Mouse (Mus musculus): ENCODE data around the gene Cadm1.
A peak's percentile ranks its signal among the peaks of the same experiment; 100 is the strongest.

Gene Cadm1

GRCm38 (mm10) chr9:47674766-47675713 lies 145.1 kb downstream of the Cadm1 start:
- no peak for DNase-seq (ENCODE audit: low spot score)

- DNase-seq (ENCODE audit: low spot score): no peak
These were observed 156.9 kb downstream of the Cadm1 start for GRCm38 (mm10) chr9:47686881-47687280.

DNA sequence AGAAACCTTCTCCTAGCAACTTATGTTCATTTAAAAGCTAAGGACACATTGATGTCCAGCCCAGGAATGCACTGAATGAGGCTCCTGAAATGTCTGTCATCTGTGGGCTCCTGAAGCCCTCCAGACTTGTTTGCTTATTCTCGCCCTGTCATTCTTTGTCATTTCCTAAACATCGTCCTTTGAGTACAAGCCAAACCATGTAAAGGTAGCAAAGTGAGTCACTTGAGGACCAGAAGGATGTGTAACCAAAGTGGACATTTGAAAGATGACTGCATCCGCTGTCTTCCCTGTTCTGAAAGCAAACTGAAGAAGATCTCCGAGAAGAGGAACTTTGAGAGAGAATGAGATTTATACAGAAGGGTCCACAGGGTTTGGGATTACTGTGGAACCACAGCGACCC lies 157.6 kb downstream of the Cadm1 start:
- DNase-seq (ENCODE audit: low spot score): no peak

DNA sequence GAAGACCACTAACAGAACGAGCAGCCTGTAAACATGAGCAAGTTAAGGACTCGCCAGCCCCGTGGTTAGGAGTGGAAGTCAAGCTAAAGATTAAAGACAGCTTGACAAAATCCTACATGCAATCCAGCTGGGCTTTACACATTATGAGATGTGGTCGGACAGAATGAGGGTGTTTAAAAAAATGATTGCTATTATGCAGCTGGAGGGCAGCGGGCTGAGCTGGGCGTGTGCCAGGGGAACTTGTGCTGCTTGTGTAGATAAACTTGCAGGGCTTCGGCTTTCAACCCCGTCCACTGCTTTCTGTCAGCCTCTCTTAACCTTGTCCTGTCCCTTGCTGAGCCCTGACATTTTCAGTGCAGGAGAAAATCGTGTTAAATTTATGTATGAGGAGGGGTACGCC lies 158.3 kb downstream of the Cadm1 start:
- peak; percentile 44 for DNase-seq (ENCODE audit: low spot score)

GRCm38 (mm10) chr9:47692911-47693310 lies 162.9 kb downstream of the Cadm1 start:
- no peak for DNase-seq (ENCODE audit: low spot score)

DNA sequence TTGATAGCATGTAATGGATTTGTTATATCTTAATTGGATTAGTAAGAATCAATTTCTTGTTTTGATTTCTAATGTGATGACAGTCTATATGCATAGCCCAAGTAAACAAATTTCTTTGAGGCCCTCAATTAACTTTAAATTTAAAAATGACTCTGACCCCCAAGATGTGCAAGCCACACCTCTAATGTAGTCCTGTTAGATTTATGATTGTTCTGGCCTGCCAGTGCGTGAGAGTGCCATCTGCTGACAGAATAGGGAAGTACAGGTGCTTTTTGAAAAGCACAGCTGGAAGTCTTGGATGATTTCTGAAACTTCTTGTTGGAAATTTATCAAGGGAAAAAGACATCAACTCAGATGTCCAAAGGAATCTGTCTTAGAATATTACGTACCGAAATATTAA lies 169.1 kb downstream of the Cadm1 start:
- peak; percentile 69 for DNase-seq (ENCODE audit: low spot score)

DNA sequence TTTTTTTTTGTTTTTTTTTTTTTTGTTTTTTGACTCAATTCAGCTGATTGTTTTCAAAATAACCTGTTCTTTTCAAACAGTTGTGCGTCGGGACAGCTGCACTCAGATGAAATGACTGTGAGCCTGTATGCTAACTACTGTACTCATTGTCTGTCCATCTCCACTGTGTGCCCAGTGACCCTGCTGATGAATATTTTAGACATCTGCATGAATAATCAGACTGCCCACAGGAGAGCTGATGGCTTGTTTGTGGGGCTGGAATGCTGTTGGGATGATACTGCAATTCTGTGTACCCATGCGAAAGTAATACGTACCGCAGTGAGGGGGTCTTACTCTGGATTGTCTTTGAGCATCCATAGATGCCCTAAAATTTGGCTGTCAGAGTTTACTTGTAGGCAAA lies 170.0 kb downstream of the Cadm1 start:
- no peak for DNase-seq (ENCODE audit: low spot score)

- DNase-seq (ENCODE audit: low spot score): no peak
These were observed 173.3 kb downstream of the Cadm1 start for GRCm38 (mm10) chr9:47703026-47703876.

- no peak for DNase-seq (ENCODE audit: low spot score)
These were observed 176.4 kb downstream of the Cadm1 start for GRCm38 (mm10) chr9:47706341-47706740.

DNA sequence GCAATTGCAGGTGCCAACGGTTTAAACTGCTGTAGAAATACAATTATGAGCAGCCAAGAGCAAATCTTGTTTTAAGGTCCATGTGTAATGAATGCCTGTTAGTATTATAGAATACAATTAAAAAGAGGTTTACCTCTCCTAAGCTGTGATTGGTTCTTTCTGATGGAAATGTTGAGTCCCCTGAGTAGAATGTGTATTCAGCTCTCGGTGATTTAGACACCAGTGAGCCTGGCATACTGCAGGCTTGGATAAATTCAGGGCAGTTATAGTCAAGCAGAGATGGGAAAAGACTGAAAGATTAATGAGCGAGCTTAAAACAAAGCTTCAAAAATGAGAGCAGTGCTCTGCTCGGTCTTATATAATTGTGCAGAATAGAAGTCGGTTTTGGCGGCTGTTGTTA lies 177.4 kb downstream of the Cadm1 start:
- no peak for DNase-seq (ENCODE audit: low spot score)

DNA sequence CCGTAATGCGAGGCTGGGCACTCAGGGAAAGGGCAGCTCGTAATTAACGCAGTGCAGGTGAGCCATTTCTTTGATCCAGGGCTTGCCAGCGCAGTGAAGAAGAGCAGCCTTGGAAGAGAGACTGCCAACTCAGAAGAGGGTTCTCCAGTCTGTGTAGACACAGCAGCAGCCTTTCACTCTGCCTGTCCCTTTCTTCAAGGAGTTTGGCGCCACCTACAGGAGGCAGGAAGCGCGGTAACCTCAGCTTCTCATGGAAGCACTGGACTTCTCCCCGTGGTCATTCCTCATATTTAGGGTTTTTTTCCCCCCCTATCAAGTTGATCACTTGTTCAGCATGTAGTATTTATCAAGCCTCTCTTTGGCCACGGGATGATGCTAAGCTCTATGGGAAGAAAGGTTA lies 178.3 kb downstream of the Cadm1 start:
- peak; percentile 83 for DNase-seq (ENCODE audit: low spot score)

DNA sequence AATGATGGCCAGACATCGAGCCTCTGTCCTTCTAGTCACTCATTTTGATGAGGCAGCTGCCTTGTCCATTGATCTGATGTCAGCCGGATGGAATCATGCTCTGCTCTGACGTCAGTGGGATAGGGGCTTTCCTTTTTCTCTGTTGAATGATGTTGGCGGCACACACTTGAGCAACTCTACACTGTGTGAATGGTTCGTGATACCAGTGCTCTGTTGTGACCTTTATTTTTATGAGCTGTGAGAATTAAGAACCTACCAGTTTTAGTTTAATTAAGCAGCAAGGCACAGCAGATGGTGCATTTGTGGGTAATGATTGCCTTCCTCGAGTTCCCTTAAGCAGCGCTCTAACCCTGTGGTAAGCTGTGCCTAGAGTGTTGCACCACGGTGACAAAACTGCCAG lies 181.0 kb downstream of the Cadm1 start:
- DNase-seq (ENCODE audit: low spot score): no peak

DNA sequence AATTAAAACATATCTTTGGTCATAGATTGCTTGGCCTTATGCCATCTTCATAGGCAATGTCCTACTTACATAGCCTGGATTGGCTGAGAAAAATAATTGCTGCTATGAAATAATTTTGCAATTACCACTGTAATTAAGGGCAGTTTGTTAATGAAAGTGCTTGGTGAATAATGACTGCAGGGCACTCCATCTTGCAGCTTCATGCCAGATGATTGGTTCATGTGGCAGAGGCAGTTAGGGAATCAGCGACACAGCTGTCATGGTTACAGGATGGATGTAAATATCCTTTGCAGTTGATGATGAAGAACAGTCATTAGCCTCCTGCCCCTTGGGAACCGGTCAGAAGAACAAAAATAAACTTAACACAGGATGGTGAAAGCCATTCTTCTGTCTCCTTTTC lies 184.6 kb downstream of the Cadm1 start:
- DNase-seq (ENCODE audit: low spot score): no peak

DNA sequence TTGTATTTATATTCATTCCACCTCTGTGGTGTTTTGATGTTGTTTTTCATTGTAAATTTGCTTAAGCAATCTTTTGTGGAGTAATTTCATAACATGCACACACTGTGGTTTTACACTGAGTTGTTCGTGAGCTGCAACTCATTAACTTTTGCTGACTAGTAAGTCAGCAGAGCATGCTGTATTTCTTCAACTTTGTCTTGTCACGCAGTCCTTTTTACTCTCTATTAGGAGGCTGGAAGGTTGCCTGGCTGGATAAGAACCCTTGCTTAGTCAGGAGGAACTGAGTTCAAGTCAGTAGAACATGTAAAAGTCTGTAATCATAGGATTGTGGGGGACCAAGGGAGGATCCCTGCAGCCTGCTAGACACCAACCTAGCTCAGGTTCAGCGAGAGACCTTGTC lies 185.4 kb downstream of the Cadm1 start:
- DNase-seq (ENCODE audit: low spot score): no peak

DNA sequence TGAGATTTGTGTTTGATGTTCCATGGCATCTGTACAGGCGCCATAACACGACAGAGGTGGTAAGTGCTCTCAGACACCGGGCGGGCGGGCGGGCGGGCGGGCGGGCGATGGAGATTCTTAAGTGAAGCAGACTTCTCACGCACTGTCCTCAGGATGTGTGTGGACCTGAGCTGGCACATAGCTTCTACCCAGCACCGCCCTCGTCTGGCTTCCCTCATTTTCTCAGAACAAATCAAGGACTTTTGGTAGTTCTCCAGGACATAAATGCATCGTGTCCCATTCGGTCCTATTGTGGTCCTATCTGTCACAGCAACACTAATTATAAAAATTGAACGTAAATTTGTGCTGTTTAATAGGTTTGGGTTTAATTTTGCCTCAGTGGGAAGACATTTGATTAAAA lies 186.9 kb downstream of the Cadm1 start:
- no peak for DNase-seq (ENCODE audit: low spot score)

DNA sequence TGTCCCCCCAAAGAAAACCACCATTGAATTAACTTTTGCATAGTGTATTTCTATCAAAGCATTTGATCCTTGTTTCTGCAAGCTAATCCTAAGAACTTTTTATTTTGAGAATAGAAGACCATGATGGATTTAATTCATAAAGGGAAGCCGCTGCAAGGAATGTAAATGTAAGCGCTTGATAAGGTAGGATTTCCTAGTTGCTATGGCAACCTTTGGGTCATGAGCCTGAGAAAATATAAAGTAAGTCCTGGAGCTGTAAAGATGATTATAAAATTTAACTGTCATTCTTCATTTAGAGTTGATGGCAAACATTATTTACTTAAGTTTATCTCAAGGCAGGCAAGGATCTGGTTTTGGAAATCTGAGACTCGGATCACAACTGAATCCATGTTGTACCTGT lies 197.6 kb downstream of the Cadm1 start:
- no peak for DNase-seq (ENCODE audit: low spot score)

DNA sequence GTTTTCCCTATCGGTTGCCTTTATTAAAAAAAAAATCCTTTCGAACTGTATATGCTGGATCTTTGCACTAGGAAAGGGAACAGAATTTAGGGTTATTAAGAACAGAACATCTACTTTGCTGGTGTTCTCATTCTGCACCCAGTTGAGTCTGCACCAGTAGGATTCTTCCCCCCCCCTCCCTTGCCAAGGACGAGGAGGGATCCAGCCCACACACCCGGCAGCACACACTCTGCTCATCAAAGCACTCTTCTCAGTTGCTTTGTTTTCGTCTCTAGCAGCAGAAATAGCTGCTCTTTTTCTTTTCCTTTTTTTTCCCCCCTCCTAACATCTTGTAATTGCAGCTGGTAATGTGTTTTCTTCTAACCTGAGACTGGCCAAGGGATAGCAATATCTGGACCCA lies 198.9 kb downstream of the Cadm1 start:
- DNase-seq (ENCODE audit: low spot score): no peak

GRCm38 (mm10) chr9:47730247-47730646 lies 200.3 kb downstream of the Cadm1 start:
- DNase-seq (ENCODE audit: low spot score): peak; percentile 74

- peak; percentile 67 for DNase-seq (ENCODE audit: low spot score)
These were observed 203.9 kb downstream of the Cadm1 start for GRCm38 (mm10) chr9:47733780-47734451.

GRCm38 (mm10) chr9:47734905-47735304 lies 204.9 kb downstream of the Cadm1 start:
- DNase-seq (ENCODE audit: low spot score): no peak

DNA sequence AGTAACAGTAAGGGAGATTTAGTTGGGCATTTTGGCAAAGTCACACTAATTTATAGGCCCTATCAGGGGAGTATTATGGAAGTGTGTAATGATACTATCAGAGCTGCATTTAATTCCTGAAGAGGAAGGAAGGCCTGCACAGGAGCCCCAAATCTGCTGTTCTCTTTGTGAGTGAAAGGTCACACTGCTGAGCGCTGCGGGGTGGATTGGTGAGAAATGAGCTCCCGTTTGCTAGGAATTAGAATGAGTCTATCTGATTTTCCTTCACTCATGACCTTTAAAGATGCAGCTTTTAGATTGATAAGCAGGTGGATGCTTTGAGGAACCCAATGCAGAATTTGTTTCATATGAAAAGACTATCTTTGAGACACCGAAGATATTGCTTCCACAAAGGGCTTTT lies 208.8 kb downstream of the Cadm1 start:
- no peak for DNase-seq (ENCODE audit: low spot score)

DNA sequence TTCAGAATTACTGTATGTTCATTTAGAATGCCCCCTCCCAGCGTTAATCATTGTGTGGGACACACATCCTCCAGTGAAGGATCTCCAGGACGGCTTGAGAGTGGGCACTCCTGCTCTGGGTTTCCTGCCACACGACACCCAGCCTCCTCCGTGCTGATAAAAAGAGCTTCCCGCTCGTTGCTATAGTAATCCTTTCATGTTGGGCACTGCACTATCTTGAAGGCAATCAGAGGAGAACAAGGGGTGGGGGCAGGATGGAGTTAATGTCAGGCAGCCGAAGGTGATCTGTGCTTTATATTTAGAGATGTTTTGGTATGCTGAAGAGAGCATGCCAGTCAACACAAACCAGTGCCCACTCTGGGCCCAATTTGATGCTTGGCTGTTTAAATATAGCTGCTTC lies 209.3 kb downstream of the Cadm1 start:
- DNase-seq (ENCODE audit: low spot score): peak; percentile 35

GRCm38 (mm10) chr9:47741751-47742150 lies 211.8 kb downstream of the Cadm1 start:
- DNase-seq (ENCODE audit: low spot score): no peak

Data from MN1 (cell line).